Mouse (Mus musculus) small intestine, adult 2 months (tissue): ENCODE measurements around the gene 4930578C19Rik. TPM values are rescaled to one million over a fixed set of nuclear protein-coding genes. Genes with fewer than 3 reads are reported as not detected.

Experiments used
- H3K27ac ChIP-seq: fragments of 200-500 bp; 2 replicates; pipeline ENCODE4 v1.5.1; 2012; ENCODE audit warnings: low read depth, low read length, control low read depth, inconsistent platforms; ENCODE audit not compliant: insufficient read depth
- H3K27me3 ChIP-seq: fragments of 200-500 bp; 2 replicates; pipeline ENCODE4 v1.6.1; 2012; ENCODE audit warnings: mild to moderate bottlenecking, moderate library complexity, low read length, inconsistent platforms; ENCODE audit not compliant: control insufficient read depth, insufficient read depth
- H3K36me3 ChIP-seq: fragments of 200-500 bp; 2 replicates; pipeline ENCODE4 v1.6.1; 2012; ENCODE audit warnings: mild to moderate bottlenecking, low read length, control low read depth, inconsistent platforms; ENCODE audit not compliant: control insufficient read depth, insufficient read depth
- H3K4me1 ChIP-seq: fragments of 200-500 bp; 2 replicates; pipeline ENCODE4 v1.6.1; 2012; ENCODE audit warnings: low read length, inconsistent platforms, mixed read lengths; ENCODE audit not compliant: control insufficient read depth, insufficient read depth, insufficient read length
- H3K4me3 ChIP-seq: fragments of 200-500 bp; 2 replicates; pipeline ENCODE4 v1.5.1; 2012; ENCODE audit warnings: low read depth, mild to moderate bottlenecking, control low read depth, inconsistent platforms, low read length, moderate library complexity
- CTCF ChIP-seq: fragments of 200-500 bp; IDR thresholded peaks from 2 replicates; pipeline ENCODE4 v1.5.1; 2012; ENCODE audit warnings: low read depth, mild to moderate bottlenecking, control low read depth, inconsistent platforms, low read length, moderate library complexity, mixed read lengths; ENCODE audit not compliant: insufficient replicate concordance, insufficient read length; ENCODE audit errors: extremely low read depth
- POLR2A ChIP-seq: fragments of 200-500 bp; IDR thresholded peaks from 2 replicates; pipeline ENCODE4 v1.6.1; 2012; ENCODE audit warnings: low read depth, mild to moderate bottlenecking, control low read depth, inconsistent platforms, low read length, moderate library complexity
- WGBS: fragments of 180-500 bp; shearing (Covaris S2); methylation state at CpG from one replicate; pipeline ENCODE4 v1.1.7; 2018; 5-methylcytosine and 5-hydroxymethylcytosine counted together
- polyA plus RNA-seq: library from polyadenylated mRNA; depleted of rRNA; stranded (reverse); fragments of >200 nt; gene quantifications from 2 replicates; pipeline ENCODE4 v1.2.3, GENCODE M21; 2012; rRNA removed

4930578C19Rik gene
- polyA plus RNA-seq: 0.32 and 0.33 TPM in 2 replicates

- H3K27me3 ChIP-seq: no peaks in the 10 kb centered on the region
- 68% methylated on average over 8 of the region's 8 CpGs for WGBS
- H3K27ac ChIP-seq: no peak within 1 kb of the TSS
- TF ChIP-seq POLR2A (no peak), CTCF (no peak)
- peak within 1 kb of the TSS; percentile 16; the same call in 1 of the 2 replicates for H3K4me3 ChIP-seq
- H3K36me3 ChIP-seq: no peaks in the 10 kb centered on the region
- H3K4me1 ChIP-seq: no peaks in the 10 kb centered on the region
Observed at GRCm38 (mm10) chrX:18461198-18461601, at the start of gene 4930578C19Rik. TSS of gene 4930578C19Rik (minus strand) at chrX:18461397.

- Histone ChIP-seq H3K4me1 (no peaks in the 10 kb centered on the region), H3K27ac (no peak overlapping the region), H3K27me3 (no peaks in the 10 kb centered on the region), H3K36me3 (no peaks in the 10 kb centered on the region), H3K4me3 (no peak overlapping the region)
- TF ChIP-seq CTCF (no peak), POLR2A (no peak)
- 16% methylated on average over 1 of the region's 1 CpGs for WGBS
Observed at GRCm38 (mm10) chrX:18467690-18468089, 6.5 kb upstream of the 4930578C19Rik start.

- Histone ChIP-seq H3K27ac (no peak overlapping the region), H3K36me3 (no peaks in the 10 kb centered on the region), H3K4me3 (no peak overlapping the region), H3K4me1 (no peaks in the 10 kb centered on the region), H3K27me3 (no peaks in the 10 kb centered on the region)
- 71% methylated on average over 1 of the region's 1 CpGs for WGBS
- no peak for TF ChIP-seq CTCF
- no peak for TF ChIP-seq POLR2A
Observed at GRCm38 (mm10) chrX:18462879-18463278, 1.7 kb upstream of the 4930578C19Rik start.

- no peaks in the 10 kb centered on the region for H3K4me1 ChIP-seq
- H3K27me3 ChIP-seq: no peaks in the 10 kb centered on the region
- TF ChIP-seq CTCF: no peak
- no peak for TF ChIP-seq POLR2A
- 33% methylated on average over 1 of the region's 1 CpGs for WGBS
- no peak overlapping the region for H3K4me3 ChIP-seq
- H3K36me3 ChIP-seq: no peaks in the 10 kb centered on the region
- H3K27ac ChIP-seq: no peak overlapping the region
Observed at GRCm38 (mm10) chrX:18451559-18451958, 9.6 kb downstream of the 4930578C19Rik start.

- Histone ChIP-seq H3K27ac (no peak overlapping the region), H3K27me3 (no peaks in the 10 kb centered on the region), H3K36me3 (no peaks in the 10 kb centered on the region), H3K4me1 (no peaks in the 10 kb centered on the region), H3K4me3 (no peak overlapping the region)
- TF ChIP-seq POLR2A (no peak), CTCF (no peak)
- WGBS: 25% methylated on average over 5 of the region's 5 CpGs
Observed at GRCm38 (mm10) chrX:18442066-18442465, 19.1 kb downstream of the 4930578C19Rik start.

GRCm38 (mm10) chrX:18425451-18425850 is 35.7 kb downstream of the 4930578C19Rik start:
- no peaks in the 10 kb centered on the region for H3K27me3 ChIP-seq
- H3K4me1 ChIP-seq: no peaks in the 10 kb centered on the region
- no peak for TF ChIP-seq POLR2A
- TF ChIP-seq CTCF: no peak
- H3K4me3 ChIP-seq: no peak overlapping the region
- no peak overlapping the region for H3K27ac ChIP-seq
- no peaks in the 10 kb centered on the region for H3K36me3 ChIP-seq
- 85% methylated on average over 3 of the region's 3 CpGs for WGBS

GRCm38 (mm10) chrX:18423206-18423605 is 38.0 kb downstream of the 4930578C19Rik start:
- H3K4me1 ChIP-seq: no peaks in the 10 kb centered on the region
- no peak overlapping the region for H3K4me3 ChIP-seq
- no peak overlapping the region for H3K27ac ChIP-seq
- WGBS: 93% methylated on average over 4 of the region's 4 CpGs
- no peaks in the 10 kb centered on the region for H3K36me3 ChIP-seq
- H3K27me3 ChIP-seq: no peaks in the 10 kb centered on the region
- TF ChIP-seq POLR2A: no peak
- no peak for TF ChIP-seq CTCF

GRCm38 (mm10) chrX:18420161-18420784 is 40.9 kb downstream of the 4930578C19Rik start:
- no peaks in the 10 kb centered on the region for H3K4me1 ChIP-seq
- H3K27ac ChIP-seq: no peak overlapping the region
- 94% methylated on average over 4 of the region's 4 CpGs for WGBS
- TF ChIP-seq POLR2A: no peak
- no peak for TF ChIP-seq CTCF
- H3K4me3 ChIP-seq: no peak overlapping the region
- H3K27me3 ChIP-seq: no peaks in the 10 kb centered on the region
- H3K36me3 ChIP-seq: no peaks in the 10 kb centered on the region
